Mouse (Mus musculus) embryo, embryonic 11 days (tissue): Measurements from ENCODE around the gene Mgrn1.

ENCODE experiments used
- DNase-seq: peaks from one replicate; pipeline ENCODE4 v3.0.0-alpha.2; 2015

Gene Mgrn1

GRCm38 (mm10) chr16:4885760-4886689 is at the start of gene Mgrn1:
Mgrn1 (plus strand) TSS chr16:4886249.
- DNase-seq, result peak; percentile 95

GRCm38 (mm10) chr16:4837631-4838030 is 48.4 kb upstream of the Mgrn1 start:
- DNase-seq, result no peak

- DNase-seq, result no peak
Measured at GRCm38 (mm10) chr16:4839552-4839951, 46.5 kb upstream of the Mgrn1 start.

- DNase-seq, result no peak
Measured at GRCm38 (mm10) chr16:4840231-4840630, 45.8 kb upstream of the Mgrn1 start.

GRCm38 (mm10) chr16:4847041-4847440 is 39.0 kb upstream of the Mgrn1 start:
- DNase-seq, result no peak

GRCm38 (mm10) chr16:4848090-4848489 is 38.0 kb upstream of the Mgrn1 start:
- DNase-seq, result no peak

- DNase-seq, result no peak
Measured at GRCm38 (mm10) chr16:4850361-4850760, 35.7 kb upstream of the Mgrn1 start.

- no peak for DNase-seq
Measured at GRCm38 (mm10) chr16:4850938-4851628, 35.0 kb upstream of the Mgrn1 start.

GRCm38 (mm10) chr16:4855046-4855650 is 30.9 kb upstream of the Mgrn1 start:
- DNase-seq, result no peak

- no peak for DNase-seq
Measured at GRCm38 (mm10) chr16:4861392-4861791, 24.7 kb upstream of the Mgrn1 start.

- DNase-seq, result peak; percentile 72
Measured at GRCm38 (mm10) chr16:4862863-4863483, 23.1 kb upstream of the Mgrn1 start.

- no peak for DNase-seq
Measured at GRCm38 (mm10) chr16:4863742-4864141, 22.3 kb upstream of the Mgrn1 start.

- DNase-seq, result no peak
Measured at GRCm38 (mm10) chr16:4866101-4866695, 19.9 kb upstream of the Mgrn1 start.

GRCm38 (mm10) chr16:4870490-4870889 is 15.6 kb upstream of the Mgrn1 start:
- no peak for DNase-seq

GRCm38 (mm10) chr16:4871926-4872325 is 14.1 kb upstream of the Mgrn1 start:
- DNase-seq, result no peak

GRCm38 (mm10) chr16:4875198-4876032 is 10.6 kb upstream of the Mgrn1 start:
- no peak for DNase-seq

GRCm38 (mm10) chr16:4876033-4876680 is 9.9 kb upstream of the Mgrn1 start:
- no peak for DNase-seq

- DNase-seq, result no peak
Measured at GRCm38 (mm10) chr16:4877195-4877594, 8.9 kb upstream of the Mgrn1 start.

GRCm38 (mm10) chr16:4877701-4878100 is 8.3 kb upstream of the Mgrn1 start:
- DNase-seq, result no peak

- DNase-seq, result no peak
Measured at GRCm38 (mm10) chr16:4878192-4878885, 7.7 kb upstream of the Mgrn1 start.
